7 mouse cellular contexts compared by ENCODE assay signal in genomic region chr5:73340723-73341235, GRCm38 (mm10). TPM values are rescaled to one million over a fixed set of nuclear protein-coding genes. Genes with fewer than 3 reads are reported as not detected.
DNase-seq lines count a peak whose midpoint lies in the region; ATAC-seq and TF ChIP-seq lines count a peak whose summit lies in the region.

Gene Ociad2, minus strand, starts transcription at chr5:73341028.

- no peaks in the 10 kb centered on the region for H3K9me3 ChIP-seq in lung, embryonic 14.5 days (ENCODE audit: low read depth, low read length)
- no peaks in the 10 kb centered on the region for H3K9me3 ChIP-seq in forebrain, embryonic 14.5 days (replicated peaks; ENCODE audit: control insufficient read depth, low read length)
- no peaks in the 10 kb centered on the region for H3K9me3 ChIP-seq in intestine, embryonic 15.5 days

- no peak for TF ChIP-seq CTCF in lung, embryonic 14.5 days (IDR thresholded peaks at IDR 0.05; ENCODE audit: low read depth)
- TF ChIP-seq CTCF in small intestine, adult 2 months (IDR thresholded peaks at IDR 0.05; ENCODE audit: extremely low read depth, insufficient read length, insufficient replicate concordance, low read depth, low read length) = no peak

- H3K36me3 ChIP-seq in lung, embryonic 14.5 days (ENCODE audit: insufficient read depth) = no peaks in the 10 kb centered on the region
- H3K36me3 ChIP-seq in forebrain, embryonic 14.5 days (ENCODE audit: control insufficient read depth, insufficient read depth, low read length) = no peaks in the 10 kb centered on the region
- no peaks in the 10 kb centered on the region for H3K36me3 ChIP-seq in intestine, embryonic 15.5 days
- no peaks in the 10 kb centered on the region for H3K36me3 ChIP-seq in small intestine, adult 2 months (ENCODE audit: control insufficient read depth, insufficient read depth, low read length)

- 80% methylated on average over 8 of the region's 8 CpGs for WGBS in lung, embryonic 14.5 days
- 80% methylated on average over 8 of the region's 8 CpGs for WGBS in forebrain, embryonic 14.5 days
- 81% methylated on average over 8 of the region's 8 CpGs for WGBS in intestine, embryonic 15.5 days
- WGBS in small intestine, adult 2 months = 82% methylated on average over 8 of the region's 8 CpGs

- H3K4me3 ChIP-seq in lung, embryonic 14.5 days (ENCODE audit: low read depth, low read length) = no peak within 1 kb of the TSS
- no peak within 1 kb of the TSS for H3K4me3 ChIP-seq in forebrain, embryonic 14.5 days (ENCODE audit: low read depth, low read length)
- no peak within 1 kb of the TSS for H3K4me3 ChIP-seq in intestine, embryonic 15.5 days (replicated peaks)
- no peak within 1 kb of the TSS for H3K4me3 ChIP-seq in small intestine, adult 2 months (ENCODE audit: low read depth, low read length)

- H3K27me3 ChIP-seq in lung, embryonic 14.5 days (ENCODE audit: insufficient read depth, low read length) = no peaks in the 10 kb centered on the region
- H3K27me3 ChIP-seq in forebrain, embryonic 14.5 days (replicated peaks; ENCODE audit: control insufficient read depth, insufficient read depth, low read length) = no peaks in the 10 kb centered on the region
- H3K27me3 ChIP-seq in intestine, embryonic 15.5 days (replicated peaks) = no peaks in the 10 kb centered on the region
- no peaks in the 10 kb centered on the region for H3K27me3 ChIP-seq in small intestine, adult 2 months (ENCODE audit: control insufficient read depth, insufficient read depth, low read length)

- H3K9ac ChIP-seq in lung, embryonic 14.5 days = no peak within 1 kb of the TSS
- H3K9ac ChIP-seq in forebrain, embryonic 14.5 days (ENCODE audit: low read length) = no peak within 1 kb of the TSS
- no peak within 1 kb of the TSS for H3K9ac ChIP-seq in intestine, embryonic 15.5 days

- no peak for TF ChIP-seq POLR2A in small intestine, adult 2 months (IDR thresholded peaks at IDR 0.05; ENCODE audit: low read depth, low read length)

- H3K4me1 ChIP-seq in lung, embryonic 14.5 days (ENCODE audit: insufficient read depth) = peaks cover 3% of the 10 kb centered on the region
- 0 out of 2 replicates have a peak, but pooled peaks cover 2% of the 10 kb centered on the region for H3K4me1 ChIP-seq in forebrain, embryonic 14.5 days (ENCODE audit: control insufficient read depth, insufficient read depth, low read length)
- H3K4me1 ChIP-seq in intestine, embryonic 15.5 days (replicated peaks) = peaks cover 4% of the 10 kb centered on the region
- H3K4me1 ChIP-seq in small intestine, adult 2 months (ENCODE audit: control insufficient read depth, insufficient read depth, insufficient read length, low read length) = peaks cover 14% of the 10 kb centered on the region

- no peak within 1 kb of the TSS for H3K4me2 ChIP-seq in lung, embryonic 14.5 days
- no peak within 1 kb of the TSS for H3K4me2 ChIP-seq in forebrain, embryonic 14.5 days (ENCODE audit: low read length)
- no peak within 1 kb of the TSS for H3K4me2 ChIP-seq in intestine, embryonic 15.5 days (replicated peaks)

- H3K27ac ChIP-seq in lung, embryonic 14.5 days (ENCODE audit: low read depth) = no peak within 1 kb of the TSS
- no peak within 1 kb of the TSS for H3K27ac ChIP-seq in forebrain, embryonic 14.5 days (ENCODE audit: low read depth, low read length)
- H3K27ac ChIP-seq in intestine, embryonic 15.5 days = no peak within 1 kb of the TSS
- H3K27ac ChIP-seq in small intestine, adult 2 months (ENCODE audit: insufficient read depth, low read depth, low read length) = no peak within 1 kb of the TSS

- no peak for DNase-seq in lung, embryonic 14.5 days
- DNase-seq in lung, postnatal 36 days = no peak
- DNase-seq in forebrain, embryonic 14.5 days (ENCODE audit: low spot score) = no peak
- DNase-seq in kidney, postnatal 36 days = no peak
- DNase-seq in embryo, embryonic 10.5 days (ENCODE audit: low spot score) = no peak

- no peak for ATAC-seq in lung, embryonic 14.5 days (ENCODE audit: insufficient read depth)
- no peak for ATAC-seq in forebrain, embryonic 14.5 days
- ATAC-seq in intestine, embryonic 15.5 days = no peak

RNA-seq across cellular contexts. Expression of gene Ociad2, which starts in this region (rescaled TPM):
- polyA plus RNA-seq in lung, embryonic 14.5 days (2014; fragmentation: Nextera tagmentation; extraction: Ambion mirVana) = 29.3 and 31.4 TPM in 2 replicates
- polyA plus RNA-seq in forebrain, embryonic 14.5 days (2014; fragmentation: Nextera tagmentation; extraction: Ambion mirVana) = 14.5 and 20.3 TPM in 2 replicates
- polyA plus RNA-seq in intestine, embryonic 15.5 days (2015; fragmentation: Nextera tagmentation; extraction: Ambion mirVana) = 192 and 216 TPM in 2 replicates
- polyA plus RNA-seq in small intestine, adult 2 months (2012; rRNA removed) = 10.6 and 12.7 TPM in 2 replicates
